Mouse (Mus musculus) neural tube, embryonic 15.5 days (tissue): ENCODE data around the gene Dus2. TPM values are rescaled to one million over a fixed set of nuclear protein-coding genes. Genes with fewer than 3 reads are reported as not detected.
"Not testable (repeated sequence)": the region's sequence is repeated elsewhere in the genome, so short reads cannot be mapped to it uniquely, and the experiment has no call there.

Source experiments
- ATAC-seq: fragments of 200-750 bp; cut with Nextera tagmentation; 2 replicates; pipeline ENCODE4 v1.8.0; 2017; ENCODE audit warnings: mild to moderate bottlenecking, moderate TSS enrichment, moderate library complexity; ENCODE audit not compliant: low FRiP score
- H3K27ac ChIP-seq: fragments of 300-500 bp; sonication (generic); replicated peaks from 2 replicates; pipeline ENCODE4 v1.5.1; 2015; ENCODE audit warnings: mild to moderate bottlenecking, inconsistent platforms
- H3K27me3 ChIP-seq: fragments of 300-500 bp; sonication (generic); replicated peaks from 2 replicates; pipeline ENCODE4 v1.6.1; 2015; ENCODE audit warnings: inconsistent platforms
- H3K36me3 ChIP-seq: fragments of 300-500 bp; sonication (generic); 2 replicates; pipeline ENCODE4 v1.6.1; 2015; ENCODE audit warnings: inconsistent platforms
- H3K4me1 ChIP-seq: fragments of 300-500 bp; sonication (generic); 2 replicates; pipeline ENCODE4 v1.6.1; 2015; ENCODE audit warnings: inconsistent platforms
- H3K4me2 ChIP-seq: fragments of 300-500 bp; sonication (generic); 2 replicates; pipeline ENCODE4 v1.6.1; 2015; ENCODE audit warnings: inconsistent platforms, mild to moderate bottlenecking, moderate library complexity
- H3K4me3 ChIP-seq: fragments of 300-500 bp; sonication (generic); replicated peaks from 2 replicates; pipeline ENCODE4 v1.5.1; 2015; ENCODE audit warnings: mild to moderate bottlenecking, inconsistent platforms
- H3K9ac ChIP-seq: fragments of 300-500 bp; sonication (generic); replicated peaks from 2 replicates; pipeline ENCODE4 v1.6.1; 2015; ENCODE audit warnings: mild to moderate bottlenecking, inconsistent platforms
- H3K9me3 ChIP-seq: fragments of 300-500 bp; sonication (generic); replicated peaks from 2 replicates; pipeline ENCODE4 v1.6.1; 2016; ENCODE audit warnings: inconsistent platforms
- WGBS: fragments of 180-500 bp; shearing (Covaris S2); methylation state at CpG from one replicate; pipeline ENCODE4 v1.1.7; 2015; ENCODE audit warnings: mixed read lengths; 5-methylcytosine and 5-hydroxymethylcytosine counted together
- polyA plus RNA-seq: library from polyadenylated mRNA; unstranded; fragments of >200 nt; fragmentation: Nextera tagmentation; extraction: Ambion mirVana; gene quantifications from 2 replicates; pipeline ENCODE4 v1.2.1, GENCODE M21; 2015

Gene Dus2
- polyA plus RNA-seq, 1 experiment from 2014 or later = 30.6 TPM

GRCm38 (mm10) chr8:105964506-105965265, 26.5 kb upstream of the Dus2 start:
- WGBS = 73% methylated on average over 12 of the region's 12 CpGs
- Histone ChIP-seq H3K4me3 (peak overlapping the region; percentile 44), H3K9me3 (no peaks in the 10 kb centered on the region), H3K36me3 (no peaks in the 10 kb centered on the region), H3K9ac (no peak overlapping the region), H3K4me1 (peaks cover 21% of the 10 kb centered on the region), H3K27ac (no peak overlapping the region), H3K27me3 (peaks cover 37% of the 10 kb centered on the region), H3K4me2 (peak overlapping the region; percentile 57)
- ATAC-seq = no peak

GRCm38 (mm10) chr8:105965266-105965904, 25.8 kb upstream of the Dus2 start:
- H3K4me2 ChIP-seq = peak overlapping the region; percentile 57
- peaks cover 37% of the 10 kb centered on the region for H3K27me3 ChIP-seq
- peak overlapping the region; percentile 44 for H3K4me3 ChIP-seq
- H3K27ac ChIP-seq = peak overlapping the region; percentile 58; the same call in 1 of the 2 replicates
- H3K4me1 ChIP-seq = peaks cover 21% of the 10 kb centered on the region
- H3K9me3 ChIP-seq = no peaks in the 10 kb centered on the region
- ATAC-seq = peak; percentile 66
- 1% methylated on average over 40 of the region's 40 CpGs for WGBS
- peak overlapping the region; percentile 36 for H3K9ac ChIP-seq
- no peaks in the 10 kb centered on the region for H3K36me3 ChIP-seq

DNA sequence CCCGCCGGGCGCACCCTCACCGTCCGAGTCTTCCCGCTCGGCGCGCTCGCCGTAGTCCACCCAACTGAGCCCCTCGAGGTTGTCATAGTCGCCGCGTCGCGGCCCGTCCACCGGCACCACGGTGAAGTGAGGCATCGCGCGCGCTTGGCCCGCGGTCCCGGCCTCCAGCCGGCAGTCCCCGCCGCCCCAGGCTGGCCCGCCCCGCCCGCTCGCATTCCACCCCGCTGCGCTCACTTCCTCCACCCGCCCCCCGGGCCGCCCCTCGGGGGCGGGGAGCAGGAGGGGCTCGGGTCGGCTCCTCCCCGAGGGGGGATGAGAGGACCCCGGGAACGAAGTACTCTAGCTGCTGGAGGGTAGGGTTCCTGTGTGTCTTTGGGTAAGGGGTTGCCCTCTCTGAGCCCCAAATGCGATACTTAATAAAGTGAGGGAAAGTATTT, 25.2 kb upstream of the Dus2 start, which contains the start of gene Slc12a4:
Slc12a4 (minus strand) TSS at position 193 of the 437 bp plus-strand sequence.
- no peaks in the 10 kb centered on the region for H3K9me3 ChIP-seq
- peak within 1 kb of the TSS; percentile 44 for H3K4me3 ChIP-seq
- H3K27ac ChIP-seq = peak within 1 kb of the TSS; percentile 58; the same call in 1 of the 2 replicates
- peaks cover 37% of the 10 kb centered on the region for H3K27me3 ChIP-seq
- no peaks in the 10 kb centered on the region for H3K36me3 ChIP-seq
- peak; percentile 47 for ATAC-seq
- peak within 1 kb of the TSS; percentile 57 for H3K4me2 ChIP-seq
- H3K9ac ChIP-seq = peak within 1 kb of the TSS; percentile 36
- H3K4me1 ChIP-seq = peaks cover 21% of the 10 kb centered on the region
- WGBS = under 1% methylated on average over 44 of the region's 47 CpGs

DNA sequence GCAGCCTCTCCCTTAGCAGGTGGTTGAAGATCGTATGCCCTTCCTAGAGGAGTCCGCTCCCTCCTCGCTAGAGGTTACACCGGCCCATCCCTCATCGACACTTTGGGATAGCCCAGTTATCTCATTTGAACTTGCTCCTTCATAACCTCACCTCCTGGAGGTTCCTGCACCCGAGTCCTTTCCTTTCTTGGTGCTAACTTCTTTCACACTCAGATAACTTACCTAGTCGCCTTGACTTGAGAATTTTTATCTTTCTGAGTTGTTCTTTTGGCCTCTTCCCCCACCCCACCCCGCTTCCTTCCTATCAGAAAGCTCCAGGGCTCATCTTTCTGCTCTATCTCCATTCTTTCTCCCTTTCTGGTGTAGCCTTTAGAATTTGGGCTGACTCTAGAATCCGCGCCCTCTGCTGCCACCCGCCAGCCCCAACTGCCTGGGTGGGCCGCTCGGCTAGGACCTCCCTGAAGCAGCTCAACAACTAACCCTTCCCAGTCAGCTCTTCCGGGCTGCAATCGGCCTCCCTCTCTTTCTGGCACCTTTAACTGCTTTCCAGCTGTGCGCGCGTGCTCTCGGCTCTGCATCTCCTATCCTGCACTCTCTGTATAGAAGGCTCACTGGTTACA, 24.3 kb upstream of the Dus2 start:
- Histone ChIP-seq H3K4me3 (no peak overlapping the region), H3K4me2 (peak overlapping the region; percentile 57)
- WGBS = 6% methylated on average over 19 of the region's 19 CpGs

GRCm38 (mm10) chr8:105969367-105969766, 21.8 kb upstream of the Dus2 start:
- H3K27me3 ChIP-seq = peaks cover 36% of the 10 kb centered on the region
- no peaks in the 10 kb centered on the region for H3K9me3 ChIP-seq
- WGBS = 66% methylated on average over 1 of the region's 1 CpGs
- no peak overlapping the region for H3K4me2 ChIP-seq
- H3K27ac ChIP-seq = no peak overlapping the region
- H3K36me3 ChIP-seq = no peaks in the 10 kb centered on the region
- ATAC-seq = no peak
- H3K4me3 ChIP-seq = no peak overlapping the region
- H3K9ac ChIP-seq = no peak overlapping the region
- H3K4me1 ChIP-seq = peaks cover 21% of the 10 kb centered on the region

More for the DNA sequence above, 24.3 kb upstream of the Dus2 start:
- Histone ChIP-seq H3K9me3 (no peaks in the 10 kb centered on the region), H3K27ac (no peak overlapping the region), H3K27me3 (peaks cover 37% of the 10 kb centered on the region), H3K36me3 (no peaks in the 10 kb centered on the region), H3K4me1 (peaks cover 21% of the 10 kb centered on the region), H3K9ac (no peak overlapping the region)
- ATAC-seq = no peak

DNA sequence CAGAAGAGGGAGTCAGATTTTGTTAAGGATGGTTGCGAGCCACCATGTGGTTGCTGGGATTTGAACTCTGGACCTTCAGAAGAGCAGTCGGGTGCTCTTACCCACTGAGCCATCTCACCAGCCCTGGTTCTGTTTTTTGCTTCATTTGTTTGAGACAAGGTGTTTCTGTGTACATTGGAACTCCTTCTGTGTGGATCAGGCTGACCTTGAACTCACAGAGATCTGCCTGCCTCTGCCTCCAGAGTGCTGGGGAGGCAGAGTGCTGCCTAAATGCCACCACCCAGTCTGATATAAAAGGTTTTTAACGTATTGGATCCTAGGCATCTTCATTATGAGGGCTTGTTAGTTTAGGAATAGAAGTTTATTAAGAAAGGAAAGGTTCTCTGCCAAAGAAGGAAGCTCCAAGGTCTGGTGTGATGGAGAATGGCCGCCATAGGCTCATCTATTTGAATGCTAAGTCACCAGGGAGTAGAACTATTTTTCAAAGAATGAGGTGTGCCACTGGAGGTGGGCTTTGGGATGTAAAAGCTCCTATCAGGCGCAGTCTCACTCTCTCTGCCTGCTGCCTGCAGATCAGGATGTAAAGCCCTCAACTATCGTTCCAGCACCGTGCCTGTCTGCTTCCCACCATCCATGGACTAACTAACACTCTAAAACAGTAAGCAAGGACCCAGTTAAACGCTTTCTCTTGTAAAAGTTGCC, 20.0 kb upstream of the Dus2 start:
- 75% methylated on average over 8 of the region's 8 CpGs for WGBS
- Histone ChIP-seq H3K4me3 (no peak overlapping the region), H3K9me3 (no peaks in the 10 kb centered on the region), H3K9ac (no peak overlapping the region), H3K4me1 (peaks cover 4% of the 10 kb centered on the region; the same call in 1 of the 2 replicates), H3K4me2 (no peak overlapping the region), H3K36me3 (no peaks in the 10 kb centered on the region), H3K27ac (no peak overlapping the region), H3K27me3 (peaks cover 18% of the 10 kb centered on the region)
- no peak for ATAC-seq

GRCm38 (mm10) chr8:105975363-105975762, 15.8 kb upstream of the Dus2 start:
- H3K27ac ChIP-seq = no peak overlapping the region
- no peaks in the 10 kb centered on the region for H3K9me3 ChIP-seq
- no peaks in the 10 kb centered on the region for H3K27me3 ChIP-seq
- H3K4me3 ChIP-seq = no peak overlapping the region
- WGBS = 64% methylated on average over 7 of the region's 7 CpGs
- H3K4me2 ChIP-seq = no peak overlapping the region
- no peaks in the 10 kb centered on the region for H3K36me3 ChIP-seq
- H3K9ac ChIP-seq = no peak overlapping the region
- no peak for ATAC-seq
- no peaks in the 10 kb centered on the region for H3K4me1 ChIP-seq

DNA sequence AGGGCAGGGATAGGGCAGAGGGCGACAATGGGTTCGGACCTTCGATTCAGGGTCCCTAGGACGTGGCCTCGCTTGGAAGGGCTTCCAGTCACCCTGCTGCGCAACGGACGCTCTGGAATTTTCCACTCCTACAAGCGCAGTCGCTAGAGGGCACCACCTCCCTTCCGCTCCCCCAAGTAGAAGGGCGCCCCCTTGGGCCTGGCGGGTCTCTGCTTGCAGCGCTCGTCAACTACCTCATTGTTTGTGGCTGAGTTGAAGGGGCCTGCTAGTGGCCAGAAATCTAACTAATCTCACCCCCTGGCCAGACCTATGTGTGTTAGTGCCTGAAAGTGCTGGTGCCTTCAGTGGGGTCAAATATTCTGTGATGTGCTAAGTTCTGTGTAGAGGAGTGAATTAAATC, 11.8 kb upstream of the Dus2 start, which contains the start of gene Dpep3:
Dpep3 (minus strand) TSS at position 105 of the 400 bp plus-strand sequence.
- WGBS = 94% methylated on average over 15 of the region's 15 CpGs
- Histone ChIP-seq H3K27ac (no peak within 1 kb of the TSS), H3K9ac (no peak within 1 kb of the TSS), H3K9me3 (no peaks in the 10 kb centered on the region), H3K27me3 (no peaks in the 10 kb centered on the region), H3K4me2 (no peak within 1 kb of the TSS), H3K4me1 (no peaks in the 10 kb centered on the region), H3K4me3 (no peak within 1 kb of the TSS), H3K36me3 (no peaks in the 10 kb centered on the region)
- no peak for ATAC-seq

GRCm38 (mm10) chr8:105981146-105981545, 10.0 kb upstream of the Dus2 start:
- WGBS = 94% methylated on average over 1 of the region's 1 CpGs
- no peak overlapping the region for H3K9ac ChIP-seq
- no peak for ATAC-seq
- no peak overlapping the region for H3K4me2 ChIP-seq
- no peaks in the 10 kb centered on the region for H3K9me3 ChIP-seq
- no peaks in the 10 kb centered on the region for H3K4me1 ChIP-seq
- no peak overlapping the region for H3K27ac ChIP-seq
- H3K27me3 ChIP-seq = no peaks in the 10 kb centered on the region
- H3K4me3 ChIP-seq = no peak overlapping the region
- H3K36me3 ChIP-seq = no peaks in the 10 kb centered on the region

GRCm38 (mm10) chr8:105983406-105983805, 7.7 kb upstream of the Dus2 start:
- H3K27ac ChIP-seq, H3K4me1 ChIP-seq, ATAC-seq, H3K9me3 ChIP-seq, H3K9ac ChIP-seq, H3K27me3 ChIP-seq, H3K4me3 ChIP-seq, H3K36me3 ChIP-seq, H3K4me2 ChIP-seq: not testable (repeated sequence)
- WGBS = 79% methylated on average over 11 of the region's 11 CpGs

- Histone ChIP-seq H3K36me3 (no peaks in the 10 kb centered on the region), H3K4me2 (no peak overlapping the region), H3K27ac (no peak overlapping the region), H3K9ac (no peak overlapping the region), H3K9me3 (no peaks in the 10 kb centered on the region), H3K4me3 (no peak overlapping the region), H3K27me3 (no peaks in the 10 kb centered on the region), H3K4me1 (peaks cover 8% of the 10 kb centered on the region; the same call in 1 of the 2 replicates)
- 87% methylated on average over 11 of the region's 11 CpGs for WGBS
- no peak for ATAC-seq
These were observed 2.6 kb upstream of the Dus2 start for GRCm38 (mm10) chr8:105988546-105988945.
